Mouse (Mus musculus) frontal cortex, adult (tissue): Measurements from ENCODE around the gene Ugt2b5.
"Not testable (repeated sequence)": the region's sequence is repeated elsewhere in the genome, so short reads cannot be mapped to it uniquely, and the experiment has no call there.

ENCODE experiments used
- ATAC-seq: cut with Nextera tagmentation; 2 replicates; pipeline ENCODE4 v1.9.2; 2017; ENCODE audit warnings: mild to moderate bottlenecking, moderate library complexity, mixed read lengths; ENCODE audit not compliant: low TSS enrichment

The Ugt2b5 gene

GRCm38 (mm10) chr5:87140196-87140595, at the start of gene Ugt2b5:
Gene Ugt2b5, minus strand, starts transcription at chr5:87140318.
- ATAC-seq, result not testable (repeated sequence)

GRCm38 (mm10) chr5:87175780-87176179, 35.7 kb upstream of the Ugt2b5 start:
- ATAC-seq, result not testable (repeated sequence)

- ATAC-seq, result no peak
These were observed 34.6 kb upstream of the Ugt2b5 start for GRCm38 (mm10) chr5:87174671-87175070.

GRCm38 (mm10) chr5:87147741-87148454, 7.8 kb upstream of the Ugt2b5 start:
- ATAC-seq, result no peak

GRCm38 (mm10) chr5:87142865-87143456, 2.8 kb upstream of the Ugt2b5 start:
- peak; percentile 98 for ATAC-seq

- not testable (repeated sequence) for ATAC-seq
These were observed 36.4 kb downstream of the Ugt2b5 start for GRCm38 (mm10) chr5:87103697-87104096.

- ATAC-seq, result no peak
These were observed 47.6 kb downstream of the Ugt2b5 start, which contains the start of gene Ugt2b36 for GRCm38 (mm10) chr5:87092346-87093027. Gene Ugt2b36, minus strand, starts transcription at chr5:87092555.

GRCm38 (mm10) chr5:87091111-87091510, 49.0 kb downstream of the Ugt2b5 start:
- no peak for ATAC-seq

GRCm38 (mm10) chr5:87089264-87089663, 50.9 kb downstream of the Ugt2b5 start:
- no peak for ATAC-seq

GRCm38 (mm10) chr5:87086269-87086668, 53.8 kb downstream of the Ugt2b5 start:
- ATAC-seq, result no peak
